Mouse (Mus musculus): ENCODE measurements at regions not wholly inside any gene's neighbourhood (a gene's known extent, or its start where the extent isn't known, plus 50 kb on each side); places are given as distances from the start of the nearest gene placed in this dataset.

DNA sequence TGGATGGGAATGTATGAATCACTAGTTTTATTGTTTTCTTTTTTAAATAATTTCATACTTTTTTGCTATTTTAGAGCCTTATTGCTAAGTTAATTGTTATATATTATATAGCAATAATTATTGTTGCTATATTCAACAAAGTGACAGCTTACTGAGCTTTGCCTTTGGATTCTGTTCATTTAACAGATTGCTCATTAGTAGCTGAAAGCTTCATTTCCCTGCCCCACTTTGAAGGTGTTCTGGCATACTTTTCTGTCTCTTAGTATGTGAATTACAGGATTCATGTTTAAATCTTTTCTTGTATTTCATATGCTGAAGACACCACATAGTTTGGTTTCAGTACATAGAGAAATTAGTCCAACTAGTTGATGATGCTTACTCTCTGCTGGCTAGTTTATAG is 54.5 kb upstream of the Rspo3 start:
- ATAC-seq (ENCODE audit: insufficient read depth): no peak
- no peak overlapping the region for H3K27ac ChIP-seq

GRCm38 (mm10) chr10:29589739-29590138 is 54.1 kb upstream of the Rspo3 start:
- no peak for ATAC-seq (ENCODE audit: insufficient read depth)
- Histone ChIP-seq H3K27me3 (ENCODE audit: control insufficient read depth, insufficient read depth, low read length) (no peaks in the 10 kb centered on the region), H3K9me3 (ENCODE audit: control insufficient read depth, low read length) (no peaks in the 10 kb centered on the region), H3K4me1 (replicated peaks; ENCODE audit: control insufficient read depth in 2 of 2, insufficient read depth in 2 of 2, low read length in 1 of 2) (no peaks in the 10 kb centered on the region), H3K27ac (no peak overlapping the region), H3K4me2 (ENCODE audit: low read depth) (no peak overlapping the region), H3K36me3 (replicated peaks; ENCODE audit: control insufficient read depth, insufficient read depth, low read depth) (no peaks in the 10 kb centered on the region), H3K4me3 (ENCODE audit: insufficient read depth in 1 of 2, low read depth in 2 of 2, low read length in 2 of 2) (no peak overlapping the region), H3K9ac (replicated peaks) (no peak overlapping the region)
- TF ChIP-seq EP300 (IDR thresholded peaks at IDR 0.05; ENCODE audit: low read depth): no peak
- TF ChIP-seq CTCF (IDR thresholded peaks at IDR 0.05; ENCODE audit: low read depth): no peak
- DNase-seq (ENCODE audit: low read depth in 3 of 3, low spot score in 3 of 3): no peak

More for the DNA sequence above, 54.5 kb upstream of the Rspo3 start:
- H3K4me3 ChIP-seq (ENCODE audit: insufficient read depth in 1 of 2, low read depth in 2 of 2, low read length in 2 of 2): no peak overlapping the region
- TF ChIP-seq EP300 (IDR thresholded peaks at IDR 0.05; ENCODE audit: low read depth) (no peak), CTCF (IDR thresholded peaks at IDR 0.05; ENCODE audit: low read depth) (no peak)
- H3K9ac ChIP-seq (replicated peaks): no peak overlapping the region
- DNase-seq (ENCODE audit: low read depth in 3 of 3, low spot score in 3 of 3): no peak
- no peaks in the 10 kb centered on the region for H3K27me3 ChIP-seq (ENCODE audit: control insufficient read depth, insufficient read depth, low read length)
- no peaks in the 10 kb centered on the region for H3K36me3 ChIP-seq (replicated peaks; ENCODE audit: control insufficient read depth, insufficient read depth, low read depth)
- no peak overlapping the region for H3K4me2 ChIP-seq (ENCODE audit: low read depth)
- H3K9me3 ChIP-seq (ENCODE audit: control insufficient read depth, low read length): no peaks in the 10 kb centered on the region
- no peaks in the 10 kb centered on the region for H3K4me1 ChIP-seq (replicated peaks; ENCODE audit: control insufficient read depth in 2 of 2, insufficient read depth in 2 of 2, low read length in 1 of 2)
